Mouse (Mus musculus): ENCODE data around the gene A830005F24Rik.

GRCm38 (mm10) chr13:48502422-48502821, 10.9 kb upstream of the A830005F24Rik start:
- no peak for TF ChIP-seq CTCF (IDR thresholded peaks at IDR 0.05; ENCODE audit: low read depth)
- TF ChIP-seq EP300 (IDR thresholded peaks at IDR 0.05; ENCODE audit: low read depth): no peak

Data from liver, postnatal 0 days (tissue).